Mouse (Mus musculus): ENCODE results near the gene Cacna2d4. TPM values are rescaled to one million over a fixed set of nuclear protein-coding genes. Genes with fewer than 3 reads are reported as not detected.
"Not testable (repeated sequence)": the region's sequence is repeated elsewhere in the genome, so short reads cannot be mapped to it uniquely, and the experiment has no call there.

Cacna2d4 gene
- polyA plus RNA-seq, 1 experiment from 2014 or later = 0.24 TPM

DNA sequence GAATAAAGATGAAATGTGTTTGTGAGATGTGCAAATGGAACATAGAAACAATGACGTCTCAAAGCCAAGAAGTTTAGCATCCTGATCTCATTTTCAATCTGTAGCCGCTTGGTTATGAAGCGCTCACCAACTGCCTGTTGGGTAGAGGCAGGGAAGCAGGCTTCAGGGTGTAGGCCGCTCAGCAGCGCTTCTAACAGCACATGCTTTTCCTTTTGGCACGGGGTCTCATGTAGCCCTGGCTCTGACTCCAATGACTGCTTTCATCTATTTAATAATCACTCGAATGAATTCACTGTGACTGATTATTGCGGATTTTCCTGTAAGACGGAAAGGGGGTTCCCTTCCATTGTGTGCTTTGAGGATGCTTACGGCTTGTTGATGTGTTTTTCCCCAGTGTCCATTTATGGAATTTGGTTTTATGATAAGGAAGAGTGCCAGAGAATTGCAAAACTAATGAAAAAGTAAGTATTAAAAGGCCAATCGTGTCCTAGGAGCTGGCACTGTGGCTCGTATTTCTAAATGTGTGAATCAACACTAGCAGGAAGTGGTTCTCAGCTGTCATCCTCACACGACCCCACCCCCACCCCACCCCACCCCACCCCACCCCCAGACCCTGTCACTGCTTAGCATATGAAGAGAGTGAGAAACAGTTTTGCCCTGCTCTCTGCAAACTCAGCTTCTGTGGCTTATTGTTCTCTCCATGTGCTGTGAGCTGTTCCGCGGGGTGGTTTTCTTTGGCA is 37.6 kb upstream of the Cacna2d4 start:
- H3K27me3 ChIP-seq (replicated peaks; ENCODE audit: control insufficient read depth, insufficient read depth, low read length) = no peaks in the 10 kb centered on the region
- DNase-seq (ENCODE audit: low spot score) (peak; percentile 57), ATAC-seq (ENCODE audit: low read depth) (no peak)
- H3K4me2 ChIP-seq (ENCODE audit: low read depth, low read length) = no peak overlapping the region
- no peaks in the 10 kb centered on the region for H3K9me3 ChIP-seq (ENCODE audit: control insufficient read depth, low read length)
- no peak overlapping the region for H3K4me3 ChIP-seq (ENCODE audit: low read depth, low read length)
- 0 out of 2 replicates have a peak overlapping the region, but pooled peaks have one; percentile 19 for H3K9ac ChIP-seq (ENCODE audit: low read depth, low read length)
- whole genome bisulfite sequencing = 36% methylated on average over 15 of the region's 15 CpGs
- peaks cover 7% of the 10 kb centered on the region for H3K4me1 ChIP-seq (ENCODE audit: control insufficient read depth, insufficient read depth, low read length)
- H3K27ac ChIP-seq (replicated peaks; ENCODE audit: low read depth, low read length) = no peak overlapping the region
- no peaks in the 10 kb centered on the region for H3K36me3 ChIP-seq (ENCODE audit: control insufficient read depth, insufficient read depth, low read length)

DNA sequence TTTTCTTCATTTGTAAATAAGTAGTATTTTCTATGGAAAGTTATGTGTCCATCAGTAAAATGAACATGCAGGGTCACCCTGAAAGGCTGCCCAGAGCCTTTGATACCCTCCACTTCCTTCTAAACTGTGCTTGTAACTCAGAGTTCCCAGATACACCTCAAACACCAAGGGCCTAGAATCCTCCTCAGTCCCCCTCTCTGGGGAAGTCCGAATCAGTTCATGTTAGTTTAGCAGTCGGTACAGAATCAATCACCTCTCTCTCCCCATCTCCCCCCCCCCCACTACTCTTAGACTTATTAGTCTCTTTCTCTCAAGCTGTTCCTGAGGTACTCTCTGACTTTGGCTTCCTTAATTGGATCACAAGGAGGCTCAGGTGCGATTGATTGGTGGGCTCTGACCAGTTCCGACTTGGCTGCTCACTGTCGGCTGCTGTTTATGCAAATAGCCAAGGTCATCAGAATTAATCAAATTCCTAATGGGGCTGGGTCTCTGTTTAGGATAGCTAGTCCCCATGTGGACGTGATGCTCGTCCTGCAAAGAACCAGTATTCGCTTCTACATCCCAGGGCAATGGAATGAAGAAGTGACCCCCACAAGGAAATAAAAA is 36.9 kb upstream of the Cacna2d4 start:
- Histone ChIP-seq H3K27me3 (replicated peaks; ENCODE audit: control insufficient read depth, insufficient read depth, low read length) (no peaks in the 10 kb centered on the region), H3K9me3 (ENCODE audit: control insufficient read depth, low read length) (no peaks in the 10 kb centered on the region), H3K27ac (replicated peaks; ENCODE audit: low read depth, low read length) (no peak overlapping the region), H3K4me2 (ENCODE audit: low read depth, low read length) (no peak overlapping the region), H3K9ac (ENCODE audit: low read depth, low read length) (no peak overlapping the region), H3K36me3 (ENCODE audit: control insufficient read depth, insufficient read depth, low read length) (no peaks in the 10 kb centered on the region), H3K4me3 (ENCODE audit: low read depth, low read length) (no peak overlapping the region), H3K4me1 (ENCODE audit: control insufficient read depth, insufficient read depth, low read length) (peaks cover 7% of the 10 kb centered on the region)
- DNase-seq (ENCODE audit: low spot score) = no peak
- 51% methylated on average over 8 of the region's 8 CpGs for WGBS
- no peak for ATAC-seq (ENCODE audit: low read depth)

DNA sequence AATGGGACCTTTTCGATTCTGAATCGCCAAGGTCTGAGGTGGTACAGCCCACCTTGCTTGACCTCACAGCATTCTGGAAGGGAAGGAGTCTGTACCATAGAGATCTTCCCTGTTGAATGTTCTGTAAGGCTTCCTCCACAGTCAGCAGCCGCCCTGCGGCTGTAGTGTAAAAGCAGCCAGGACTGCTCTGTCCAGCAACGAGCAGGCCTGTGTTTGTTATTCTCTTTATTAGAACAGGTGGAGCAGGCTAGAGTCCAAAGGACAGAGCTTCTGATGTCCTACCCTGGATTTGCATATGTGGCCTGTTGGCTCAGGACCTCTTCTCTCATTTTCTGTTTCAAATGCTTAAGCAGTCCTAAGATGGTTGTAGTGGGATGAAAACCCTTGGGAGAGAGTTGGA is 36.0 kb upstream of the Cacna2d4 start:
- Histone ChIP-seq H3K4me3 (ENCODE audit: low read depth, low read length) (no peak overlapping the region), H3K27ac (replicated peaks; ENCODE audit: low read depth, low read length) (no peak overlapping the region), H3K4me2 (ENCODE audit: low read depth, low read length) (no peak overlapping the region), H3K36me3 (ENCODE audit: control insufficient read depth, insufficient read depth, low read length) (no peaks in the 10 kb centered on the region), H3K27me3 (replicated peaks; ENCODE audit: control insufficient read depth, insufficient read depth, low read length) (no peaks in the 10 kb centered on the region), H3K9me3 (ENCODE audit: control insufficient read depth, low read length) (no peaks in the 10 kb centered on the region), H3K9ac (ENCODE audit: low read depth, low read length) (no peak overlapping the region), H3K4me1 (ENCODE audit: control insufficient read depth, insufficient read depth, low read length) (peaks cover 7% of the 10 kb centered on the region)
- DNase-seq (ENCODE audit: low spot score) (no peak), ATAC-seq (ENCODE audit: low read depth) (no peak)
- WGBS = 74% methylated on average over 5 of the region's 5 CpGs

DNA sequence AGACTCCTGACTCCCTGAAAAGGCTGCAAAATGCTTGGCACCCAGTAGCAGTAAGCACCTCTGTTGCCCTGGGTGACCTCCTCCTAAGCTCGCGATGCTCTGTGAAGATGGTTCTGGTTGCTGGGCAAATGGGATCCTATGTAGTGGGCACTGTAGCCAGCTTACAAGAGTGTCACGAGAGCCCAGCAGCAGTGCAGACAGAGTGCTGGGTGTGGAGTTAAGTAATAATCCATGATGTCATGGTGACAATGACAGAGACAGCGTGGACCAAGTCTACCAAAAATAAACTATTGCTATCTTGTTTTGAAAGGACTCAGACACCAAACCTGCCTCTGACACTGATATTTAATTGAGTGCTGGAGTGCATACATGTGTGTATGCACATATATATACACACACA is 34.8 kb upstream of the Cacna2d4 start:
- Histone ChIP-seq H3K9ac (ENCODE audit: low read depth, low read length) (no peak overlapping the region), H3K9me3 (ENCODE audit: control insufficient read depth, low read length) (no peaks in the 10 kb centered on the region), H3K4me2 (ENCODE audit: low read depth, low read length) (no peak overlapping the region), H3K27ac (replicated peaks; ENCODE audit: low read depth, low read length) (no peak overlapping the region), H3K36me3 (ENCODE audit: control insufficient read depth, insufficient read depth, low read length) (0 out of 2 replicates have a peak, but pooled peaks cover 3% of the 10 kb centered on the region), H3K4me3 (ENCODE audit: low read depth, low read length) (no peak overlapping the region), H3K4me1 (ENCODE audit: control insufficient read depth, insufficient read depth, low read length) (peaks cover 7% of the 10 kb centered on the region), H3K27me3 (replicated peaks; ENCODE audit: control insufficient read depth, insufficient read depth, low read length) (no peaks in the 10 kb centered on the region)
- no peak for ATAC-seq (ENCODE audit: low read depth)
- no peak for DNase-seq (ENCODE audit: low spot score)
- 89% methylated on average over 4 of the region's 4 CpGs for WGBS

DNA sequence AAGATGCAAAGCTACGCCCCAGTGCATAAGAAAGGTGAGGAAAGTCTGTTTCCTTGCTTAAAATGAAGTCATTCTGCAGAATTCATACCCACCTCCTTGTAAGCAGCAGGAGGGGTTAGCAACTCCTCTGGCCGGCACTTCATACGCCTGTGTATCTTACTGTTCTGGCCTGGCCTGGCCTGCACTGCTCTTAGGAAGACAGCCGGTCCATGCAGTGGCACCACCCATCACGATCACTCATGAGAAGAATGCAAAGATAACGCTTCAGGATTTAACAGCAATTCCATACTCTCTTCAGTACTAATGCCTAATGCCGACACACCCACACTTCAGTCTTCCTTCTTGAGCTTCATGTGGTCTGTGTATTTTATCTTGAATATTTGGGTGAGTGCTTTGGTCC is 32.0 kb upstream of the Cacna2d4 start:
- H3K27ac ChIP-seq (replicated peaks; ENCODE audit: low read depth, low read length) = no peak overlapping the region
- no peaks in the 10 kb centered on the region for H3K27me3 ChIP-seq (replicated peaks; ENCODE audit: control insufficient read depth, insufficient read depth, low read length)
- DNase-seq (ENCODE audit: low spot score) (no peak), ATAC-seq (ENCODE audit: low read depth) (no peak)
- H3K36me3 ChIP-seq (ENCODE audit: control insufficient read depth, insufficient read depth, low read length) = 0 out of 2 replicates have a peak, but pooled peaks cover 3% of the 10 kb centered on the region
- peaks cover under 1% of the 10 kb centered on the region for H3K4me1 ChIP-seq (ENCODE audit: control insufficient read depth, insufficient read depth, low read length)
- no peak overlapping the region for H3K4me2 ChIP-seq (ENCODE audit: low read depth, low read length)
- H3K4me3 ChIP-seq (ENCODE audit: low read depth, low read length) = no peak overlapping the region
- H3K9ac ChIP-seq (ENCODE audit: low read depth, low read length) = no peak overlapping the region
- 90% methylated on average over 7 of the region's 7 CpGs for WGBS
- H3K9me3 ChIP-seq (ENCODE audit: control insufficient read depth, low read length) = no peaks in the 10 kb centered on the region

DNA sequence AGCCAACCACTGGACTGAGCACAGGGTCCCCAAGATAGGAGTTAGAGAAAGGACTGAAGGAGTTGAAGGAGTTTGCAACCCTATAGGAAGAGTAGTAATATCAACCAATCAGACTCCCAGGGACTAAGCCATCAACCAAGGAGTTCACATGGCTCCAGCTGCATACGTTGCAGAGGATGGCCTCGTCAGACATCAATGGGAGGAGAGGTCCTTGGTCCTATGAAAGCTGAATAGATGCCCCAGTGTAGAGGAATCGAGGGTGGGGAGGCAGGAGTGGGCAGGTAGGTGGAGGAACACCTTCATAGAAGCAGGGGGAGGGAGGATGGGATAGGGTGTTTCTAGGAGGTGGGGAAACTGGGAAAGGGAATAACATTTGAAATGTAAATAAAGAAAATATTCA is 31.4 kb upstream of the Cacna2d4 start:
- no peaks in the 10 kb centered on the region for H3K27me3 ChIP-seq (replicated peaks; ENCODE audit: control insufficient read depth, insufficient read depth, low read length)
- H3K36me3 ChIP-seq (ENCODE audit: control insufficient read depth, insufficient read depth, low read length) = 0 out of 2 replicates have a peak, but pooled peaks cover 3% of the 10 kb centered on the region
- ATAC-seq (ENCODE audit: low read depth) = no peak
- no peak overlapping the region for H3K27ac ChIP-seq (replicated peaks; ENCODE audit: low read depth, low read length)
- no peak overlapping the region for H3K9ac ChIP-seq (ENCODE audit: low read depth, low read length)
- no peak overlapping the region for H3K4me2 ChIP-seq (ENCODE audit: low read depth, low read length)
- no peak overlapping the region for H3K4me3 ChIP-seq (ENCODE audit: low read depth, low read length)
- no peaks in the 10 kb centered on the region for H3K9me3 ChIP-seq (ENCODE audit: control insufficient read depth, low read length)
- H3K4me1 ChIP-seq (ENCODE audit: control insufficient read depth, insufficient read depth, low read length) = no peaks in the 10 kb centered on the region
- DNase-seq (ENCODE audit: low spot score) = no peak
- 69% methylated on average over 3 of the region's 3 CpGs for WGBS

DNA sequence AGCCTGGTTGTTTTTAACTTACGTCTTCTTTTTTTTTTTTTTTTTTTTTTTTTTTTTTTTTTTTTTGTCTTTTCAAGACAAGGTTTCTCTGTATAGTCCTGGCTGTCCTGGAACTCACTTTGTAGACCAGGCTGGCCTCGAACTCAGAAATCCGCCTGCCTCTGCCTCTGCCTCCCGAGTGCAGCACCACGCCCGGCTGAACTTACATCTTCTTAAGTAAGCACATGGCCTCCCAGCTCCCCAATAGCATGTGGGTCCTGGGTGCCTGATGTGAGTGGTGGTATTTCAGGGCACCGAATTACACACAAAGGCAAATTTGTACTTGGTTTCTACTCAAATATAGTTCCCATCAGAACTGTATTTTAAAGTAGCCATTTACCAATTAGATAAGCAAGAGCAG is 30.3 kb upstream of the Cacna2d4 start:
- WGBS = 90% methylated on average over 7 of the region's 7 CpGs
- H3K27ac ChIP-seq (replicated peaks; ENCODE audit: low read depth, low read length); H3K4me2 ChIP-seq (ENCODE audit: low read depth, low read length); H3K4me3 ChIP-seq (ENCODE audit: low read depth, low read length); H3K9me3 ChIP-seq (ENCODE audit: control insufficient read depth, low read length); H3K4me1 ChIP-seq (ENCODE audit: control insufficient read depth, insufficient read depth, low read length); H3K9ac ChIP-seq (ENCODE audit: low read depth, low read length); DNase-seq (ENCODE audit: low spot score); H3K36me3 ChIP-seq (ENCODE audit: control insufficient read depth, insufficient read depth, low read length); H3K27me3 ChIP-seq (replicated peaks; ENCODE audit: control insufficient read depth, insufficient read depth, low read length); ATAC-seq (ENCODE audit: low read depth): not testable (repeated sequence)

DNA sequence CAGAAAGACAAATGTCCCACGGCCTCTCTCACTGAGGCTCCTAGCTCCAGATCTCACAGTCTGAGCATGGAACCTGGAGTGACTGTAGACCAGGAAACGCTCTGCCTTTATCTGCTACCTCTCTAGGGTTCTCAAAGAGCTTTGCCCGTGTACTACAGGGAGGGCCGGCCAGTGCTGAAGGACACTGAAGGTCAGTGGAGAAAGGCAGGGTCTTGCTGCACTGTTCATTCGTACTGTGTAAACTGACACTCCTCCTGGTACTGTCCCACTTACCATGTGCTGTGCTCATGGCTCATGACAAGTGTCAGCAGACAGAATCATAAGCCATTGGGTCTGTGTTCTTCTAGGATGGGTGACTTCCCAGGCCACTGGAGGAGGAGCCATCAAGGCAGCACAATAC is 23.0 kb upstream of the Cacna2d4 start:
- no peak for DNase-seq (ENCODE audit: low spot score)
- no peaks in the 10 kb centered on the region for H3K27me3 ChIP-seq (replicated peaks; ENCODE audit: control insufficient read depth, insufficient read depth, low read length)

DNA sequence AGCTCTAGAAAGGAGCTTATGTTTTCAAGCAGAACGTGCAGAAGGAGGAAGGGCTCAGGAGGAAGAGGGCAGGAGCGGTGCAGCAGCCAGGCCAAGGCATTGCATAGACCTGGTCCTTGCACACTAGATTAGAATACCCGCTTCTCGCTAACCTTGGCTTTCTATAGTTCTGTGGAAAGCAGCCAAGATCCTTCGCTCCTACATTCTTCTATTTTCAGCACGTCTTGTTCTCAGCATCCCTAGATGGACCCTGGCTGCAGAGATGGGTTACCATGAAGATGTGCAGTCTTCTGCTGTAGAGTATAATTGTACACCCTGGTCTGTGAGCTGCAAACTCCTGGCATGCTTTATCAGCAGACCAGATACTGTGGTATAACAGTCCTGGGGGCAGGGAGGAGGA is 22.1 kb upstream of the Cacna2d4 start:
- Histone ChIP-seq H3K4me3 (ENCODE audit: low read depth, low read length) (no peak overlapping the region), H3K4me1 (ENCODE audit: control insufficient read depth, insufficient read depth, low read length) (no peaks in the 10 kb centered on the region), H3K36me3 (ENCODE audit: control insufficient read depth, insufficient read depth, low read length) (peaks cover 30% of the 10 kb centered on the region), H3K4me2 (ENCODE audit: low read depth, low read length) (no peak overlapping the region), H3K27ac (replicated peaks; ENCODE audit: low read depth, low read length) (no peak overlapping the region), H3K9ac (ENCODE audit: low read depth, low read length) (no peak overlapping the region), H3K9me3 (ENCODE audit: control insufficient read depth, low read length) (no peaks in the 10 kb centered on the region), H3K27me3 (replicated peaks; ENCODE audit: control insufficient read depth, insufficient read depth, low read length) (no peaks in the 10 kb centered on the region)
- DNase-seq (ENCODE audit: low spot score) (no peak), ATAC-seq (ENCODE audit: low read depth) (no peak)
- WGBS = 66% methylated on average over 6 of the region's 6 CpGs

More for the DNA sequence above, 23.0 kb upstream of the Cacna2d4 start:
- no peaks in the 10 kb centered on the region for H3K9me3 ChIP-seq (ENCODE audit: control insufficient read depth, low read length)
- WGBS = 84% methylated on average over 5 of the region's 5 CpGs
- peaks cover 30% of the 10 kb centered on the region for H3K36me3 ChIP-seq (ENCODE audit: control insufficient read depth, insufficient read depth, low read length)
- no peak for ATAC-seq (ENCODE audit: low read depth)
- H3K4me2 ChIP-seq (ENCODE audit: low read depth, low read length) = no peak overlapping the region
- H3K27ac ChIP-seq (replicated peaks; ENCODE audit: low read depth, low read length) = no peak overlapping the region
- no peaks in the 10 kb centered on the region for H3K4me1 ChIP-seq (ENCODE audit: control insufficient read depth, insufficient read depth, low read length)
- H3K4me3 ChIP-seq (ENCODE audit: low read depth, low read length) = no peak overlapping the region
- H3K9ac ChIP-seq (ENCODE audit: low read depth, low read length) = no peak overlapping the region

Measured in embryonic facial prominence, embryonic 14.5 days (tissue).